Comparison of ENCODE assay signal across 21 mouse cellular contexts in the genomic region with DNA sequence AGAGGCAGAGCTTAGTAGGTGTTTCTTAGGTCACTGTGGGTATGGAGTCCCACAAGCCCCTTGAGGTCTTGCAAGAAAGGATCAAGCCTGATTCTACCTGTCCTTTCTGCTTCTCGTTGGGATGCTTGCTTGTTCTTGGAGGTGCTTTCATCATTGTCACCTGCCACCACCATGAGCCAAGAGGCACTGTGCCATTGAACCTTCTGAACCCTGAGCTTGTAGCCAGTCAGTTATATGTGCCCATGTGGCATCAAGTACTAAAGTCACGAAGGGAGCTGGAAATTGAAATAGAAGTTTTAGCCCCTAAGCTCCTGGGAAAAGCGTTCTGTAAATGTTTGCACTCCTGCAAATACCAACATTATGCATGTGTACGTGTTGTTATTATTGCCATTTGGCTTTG. TPM values are rescaled to one million over a fixed set of nuclear protein-coding genes. Genes with fewer than 3 reads are reported as not detected.
DNase-seq lines count a peak whose midpoint lies in the region; ATAC-seq and TF ChIP-seq lines count a peak whose summit lies in the region.
"Had no signal": no experiment of that assay in that cellular context is flagged by ENCODE, and none has a peak within 500 bp of the region (broad histone marks: within the 10 kb centered on the region; RNA-seq: fewer than 3 reads in every experiment).

No protein-coding gene starts in this region.

- no peak overlapping the region for H3K9ac ChIP-seq in kidney, embryonic 14.5 days (ENCODE audit: low read depth, low read length)
- H3K9ac ChIP-seq in liver, adult 2 months (ENCODE audit: low read depth, low read length), result no peak overlapping the region
- H3K9ac ChIP-seq in liver, embryonic 11.5 days (ENCODE audit: low read depth, low read length), result no peak overlapping the region

- H3K27ac ChIP-seq in kidney, adult 2 months (ENCODE audit: insufficient read depth, low read depth, low read length), result no peak overlapping the region
- no peak overlapping the region for H3K27ac ChIP-seq in kidney, embryonic 14.5 days (ENCODE audit: low read depth, low read length)
- H3K27ac ChIP-seq in liver, adult 2 months (replicated peaks; ENCODE audit: insufficient read depth, low read depth, low read length), result no peak overlapping the region
- no peak overlapping the region for H3K27ac ChIP-seq in liver, embryonic 11.5 days (ENCODE audit: low read depth, low read length)

- H3K36me3 ChIP-seq in kidney, adult 2 months (ENCODE audit: control insufficient read depth, insufficient read depth, low read length), result no peaks in the 10 kb centered on the region
- H3K36me3 ChIP-seq in kidney, embryonic 14.5 days (ENCODE audit: control insufficient read depth, insufficient read depth, low read length), result no peaks in the 10 kb centered on the region
- no peaks in the 10 kb centered on the region for H3K36me3 ChIP-seq in liver, adult 2 months (ENCODE audit: control insufficient read depth, insufficient read depth, low read length)
- no peaks in the 10 kb centered on the region for H3K36me3 ChIP-seq in liver, embryonic 11.5 days (ENCODE audit: control insufficient read depth, insufficient read depth, low read length)

- peak; percentile 73 for DNase-seq in heart, adult 11 months
- DNase-seq in heart, postnatal 4 days, result no peak
- DNase-seq in kidney, adult 2 months, result peak; percentile 52
- DNase-seq in liver, adult 2 months (ENCODE audit: extremely low read depth, low read depth, low spot score), result peak; percentile 92
- DNase-seq in liver, embryonic 11.5 days (ENCODE audit: low spot score), result no peak
- DNase-seq: adrenal gland, adult 2 months; adrenal gland, adult 8-10 months; adrenal gland, postnatal 10 days; adrenal gland, postnatal 14 days; adrenal gland, postnatal 25 days; adrenal gland, postnatal 36 days; B cell, adult 2 months; cerebellum, adult 11 months; cerebellum, adult 11-12 months; cerebellum, adult 18-20 months had no signal

- WGBS in kidney, adult 2 months, result 80% methylated on average over 4 of the region's 4 CpGs
- 92% methylated on average over 4 of the region's 4 CpGs for WGBS in kidney, embryonic 14.5 days
- 29% methylated on average over 4 of the region's 4 CpGs for WGBS in liver, adult 2 months
- WGBS in liver, embryonic 11.5 days, result 82% methylated on average over 4 of the region's 4 CpGs

- no peak for ATAC-seq in kidney, embryonic 14.5 days (ENCODE audit: low FRiP score, low TSS enrichment)
- no peak for ATAC-seq in liver, embryonic 11.5 days (replicated peaks; ENCODE audit: low FRiP score)
- ATAC-seq: activated CD4-positive, CD25-positive, alpha-beta regulatory T cell, adult 4 months; CD4-positive, CD25-positive, alpha-beta regulatory T cell, adult 4 months; Patski had no signal

- H3K4me1 ChIP-seq in kidney, adult 2 months (ENCODE audit: control insufficient read depth, insufficient read depth, low read length), result 0 out of 2 replicates have a peak, but pooled peaks cover 4% of the 10 kb centered on the region
- H3K4me1 ChIP-seq in kidney, embryonic 14.5 days (ENCODE audit: control insufficient read depth, insufficient read depth, low read length), result 0 out of 2 replicates have a peak, but pooled peaks cover 3% of the 10 kb centered on the region
- H3K4me1 ChIP-seq in liver, adult 2 months (ENCODE audit: control insufficient read depth, insufficient read depth, low read length), result no peaks in the 10 kb centered on the region; the same call in 1 of the 2 replicates
- no peaks in the 10 kb centered on the region for H3K4me1 ChIP-seq in liver, embryonic 11.5 days (replicated peaks; ENCODE audit: control insufficient read depth, insufficient read depth, low read length)

- no peaks in the 10 kb centered on the region for H3K9me3 ChIP-seq in kidney, embryonic 14.5 days (ENCODE audit: control insufficient read depth, low read length)
- H3K9me3 ChIP-seq in liver, embryonic 11.5 days (ENCODE audit: control insufficient read depth, low read length), result no peaks in the 10 kb centered on the region
- H3K9me3 ChIP-seq: G1E had no signal

- TF ChIP-seq POLR2A in kidney, adult 2 months (IDR thresholded peaks at IDR 0.05; ENCODE audit: low read depth, low read length), result no peak
- no peak for TF ChIP-seq POLR2A in liver, adult 2 months (IDR thresholded peaks at IDR 0.05; ENCODE audit: extremely low read depth, insufficient read depth, low read length)

- TF ChIP-seq CTCF in kidney, adult 2 months (conservative IDR thresholded peaks at IDR 0.05; ENCODE audit: insufficient read depth, insufficient read length, low read depth, low read length), result no peak
- TF ChIP-seq CTCF in liver, adult 2 months (IDR thresholded peaks at IDR 0.05; ENCODE audit: low read depth, low read length), result no peak

- H3K4me3 ChIP-seq in kidney, adult 2 months (ENCODE audit: insufficient read depth, low read depth, low read length), result no peak overlapping the region
- no peak overlapping the region for H3K4me3 ChIP-seq in kidney, embryonic 14.5 days (ENCODE audit: low read length)
- no peak overlapping the region for H3K4me3 ChIP-seq in liver, adult 2 months (ENCODE audit: insufficient read depth, low read depth, low read length)
- no peak overlapping the region for H3K4me3 ChIP-seq in liver, embryonic 11.5 days (ENCODE audit: low read depth, low read length)

- peaks cover 14% of the 10 kb centered on the region; the same call in 1 of the 2 replicates for H3K79me2 ChIP-seq in liver, adult 2 months (ENCODE audit: control insufficient read depth, insufficient read depth, low read length)

- no peaks in the 10 kb centered on the region for H3K27me3 ChIP-seq in kidney, adult 2 months (replicated peaks; ENCODE audit: control insufficient read depth, insufficient read depth, low read length)
- H3K27me3 ChIP-seq in kidney, embryonic 14.5 days (ENCODE audit: control insufficient read depth, insufficient read depth, low read length), result no peaks in the 10 kb centered on the region
- no peaks in the 10 kb centered on the region for H3K27me3 ChIP-seq in liver, adult 2 months (ENCODE audit: control insufficient read depth, insufficient read depth, low read length)
- no peaks in the 10 kb centered on the region for H3K27me3 ChIP-seq in liver, embryonic 11.5 days (replicated peaks; ENCODE audit: control insufficient read depth, insufficient read depth, low read length)
- H3K27me3 ChIP-seq: CH12.LX, Patski had no signal

- no peak overlapping the region for H3K4me2 ChIP-seq in kidney, embryonic 14.5 days (replicated peaks; ENCODE audit: low read depth, low read length)
- no peak overlapping the region for H3K4me2 ChIP-seq in liver, embryonic 11.5 days

RNA-seq across cellular contexts. Expression of gene Parp11, which starts 14.9 kb away (rescaled TPM):
- 10 to 100 TPM; 13.7 to 18.5 TPM for total RNA-seq in heart, postnatal 4 days (2021)
- polyA plus RNA-seq in kidney, adult 2 months (2012; rRNA removed), result 6.0 and 6.8 TPM in 2 replicates
- 14.2 and 30.7 TPM in 2 replicates for polyA plus RNA-seq in kidney, embryonic 14.5 days (2014; fragmentation: Nextera tagmentation; extraction: Ambion mirVana)
- total RNA-seq in liver, adult 2 months (2014; rRNA removed), result 7.5 and 9.4 TPM in 2 replicates
- polyA plus RNA-seq in liver, adult 2 months (2012; rRNA removed), result 3.3 and 3.5 TPM in 2 replicates
- polyA plus RNA-seq in liver, embryonic 11.5 days (2014; fragmentation: Nextera tagmentation; extraction: Ambion mirVana), result 14.8 and 16.1 TPM in 2 replicates

Comparison
In these comparisons a context has a peak if more than half of its experiments do, and no peak if none do; other contexts are left out.
1. DNase-seq: peak in heart, adult 11 months (single experiment), kidney, adult 2 months (single experiment) and liver, adult 2 months (single experiment); none in heart, postnatal 4 days (single experiment) and liver, embryonic 11.5 days (single experiment).